Mouse (Mus musculus): ENCODE measurements at regions not wholly inside any gene's neighbourhood (a gene's known extent, or its start where the extent isn't known, plus 50 kb on each side); places are given as distances from the start of the nearest gene placed in this dataset.

DNA sequence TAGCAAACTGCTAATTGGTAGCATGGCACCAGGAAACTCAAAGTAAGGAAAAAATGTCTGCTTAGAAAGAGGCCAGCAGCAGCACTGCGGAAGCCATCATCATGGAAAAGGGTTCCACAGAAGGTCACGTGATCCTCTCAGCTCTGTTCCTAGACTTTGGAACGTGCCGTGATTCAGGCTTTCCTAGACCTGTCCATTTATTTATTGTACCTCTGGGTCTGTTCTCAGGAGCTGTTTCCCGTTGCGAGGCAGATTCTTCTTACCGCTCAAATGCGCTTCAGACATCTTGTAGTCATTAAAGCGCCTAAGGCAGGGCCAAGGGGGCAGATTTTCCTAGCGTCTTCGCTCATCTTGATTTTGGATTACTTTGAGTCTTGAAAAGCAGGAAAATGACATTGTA is 365.0 kb upstream of the Adgrl2 start:
- DNase-seq: no peak

DNA sequence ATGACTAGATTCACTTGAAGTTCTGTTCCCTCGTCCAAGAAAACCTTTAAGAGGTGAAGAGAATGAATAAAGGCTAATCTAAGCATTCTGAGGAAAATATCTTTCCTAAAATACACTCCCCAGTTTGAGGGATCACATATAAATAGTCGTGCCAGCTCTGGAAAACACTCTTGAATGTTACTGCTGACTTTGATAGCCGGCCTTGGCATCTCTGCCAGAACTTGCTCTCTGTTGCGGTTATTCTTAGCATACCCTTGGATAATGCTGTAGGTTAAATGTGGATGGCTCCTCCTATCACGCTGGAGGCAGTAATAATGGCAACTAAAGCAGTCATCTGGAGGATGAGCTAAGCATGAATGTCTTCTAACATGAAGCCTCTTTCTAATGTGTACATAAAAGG is 363.6 kb upstream of the Adgrl2 start:
- DNase-seq: no peak

DNA sequence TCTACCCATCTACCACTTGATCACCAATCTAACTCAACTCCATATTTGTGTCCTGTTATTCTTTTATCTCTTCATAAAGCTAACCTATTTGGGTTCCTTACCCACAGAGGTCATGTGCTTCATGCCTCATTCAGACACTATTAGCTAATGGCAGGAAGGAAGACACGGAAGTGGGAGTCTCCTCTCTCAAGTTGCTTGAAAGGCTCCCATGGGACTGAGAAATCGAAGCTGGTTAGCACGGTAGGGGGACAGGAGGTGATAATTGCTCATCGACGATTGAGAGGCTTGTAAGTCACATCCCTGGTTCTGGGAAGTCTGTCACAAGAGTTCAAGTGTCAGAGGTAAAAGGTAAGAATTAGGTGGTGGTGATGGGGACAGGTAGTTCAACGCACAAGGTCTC is 362.2 kb upstream of the Adgrl2 start:
- DNase-seq: no peak

DNA sequence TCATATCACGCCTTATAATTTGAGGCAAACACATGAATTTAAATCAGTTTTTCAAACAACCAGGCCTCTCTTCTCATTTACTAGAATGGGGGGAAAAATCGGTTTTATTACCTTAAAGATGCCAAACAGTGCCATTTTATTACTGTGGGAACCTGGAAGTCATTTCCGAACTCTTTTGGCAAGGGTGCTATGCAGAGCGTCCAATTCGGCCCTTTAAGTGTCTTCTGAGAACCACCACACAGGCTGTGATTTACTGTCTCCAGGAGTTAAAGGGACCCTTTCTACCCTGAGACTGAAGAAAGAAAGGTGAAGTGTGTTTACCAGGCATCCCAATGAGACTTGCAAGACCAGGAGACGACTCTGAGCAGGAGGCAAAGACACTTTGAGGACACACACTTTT is 359.4 kb upstream of the Adgrl2 start:
- no peak for DNase-seq

DNA sequence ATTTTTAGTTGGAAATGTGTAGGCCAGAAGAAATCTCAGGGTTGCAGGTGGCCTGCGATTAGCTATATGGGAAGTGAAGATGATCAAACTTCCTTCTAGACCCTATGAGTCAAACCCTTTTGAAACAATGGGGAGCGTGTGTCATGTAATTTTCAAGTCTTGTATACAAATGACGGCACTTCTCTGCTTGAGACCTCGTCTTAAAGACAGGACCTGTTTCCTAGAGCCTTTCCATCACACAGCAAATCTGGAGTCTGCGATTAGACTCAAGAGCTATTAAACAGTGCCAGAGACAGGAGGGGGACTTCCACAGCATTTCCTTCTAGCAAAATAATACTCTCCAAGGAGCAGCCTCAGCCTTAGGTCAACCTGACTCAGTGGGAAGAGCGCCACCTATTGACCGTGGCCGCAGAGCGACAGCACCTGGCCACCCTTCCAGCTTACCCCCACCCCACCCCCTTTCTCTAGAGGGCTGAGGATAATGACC is 358.9 kb upstream of the Adgrl2 start:
- DNase-seq: peak; percentile 44

DNA sequence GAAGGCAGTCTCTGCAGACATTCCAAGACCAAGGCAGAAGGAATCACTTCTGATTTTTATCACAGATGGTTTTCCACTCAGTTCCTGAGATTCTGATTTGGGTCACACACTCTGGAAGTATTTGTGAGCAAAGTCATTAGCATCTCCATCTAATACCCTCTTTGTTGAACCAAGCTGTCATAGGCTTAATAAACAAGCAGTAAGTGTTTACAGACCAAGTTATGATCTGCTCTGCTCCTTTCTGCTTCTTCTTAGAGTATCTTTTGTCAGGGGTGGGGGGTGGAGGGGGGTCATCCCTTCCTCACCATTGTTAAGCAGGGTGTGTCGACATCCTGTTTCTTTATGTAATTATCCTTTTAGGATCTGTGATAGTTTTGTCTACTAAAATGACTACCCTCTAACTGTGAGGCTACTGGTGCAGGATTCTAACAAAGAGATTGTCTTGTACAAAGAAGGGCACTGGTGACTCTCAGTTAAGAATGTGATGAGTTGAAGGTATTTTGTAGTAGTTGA is 358.2 kb upstream of the Adgrl2 start:
- DNase-seq: no peak

DNA sequence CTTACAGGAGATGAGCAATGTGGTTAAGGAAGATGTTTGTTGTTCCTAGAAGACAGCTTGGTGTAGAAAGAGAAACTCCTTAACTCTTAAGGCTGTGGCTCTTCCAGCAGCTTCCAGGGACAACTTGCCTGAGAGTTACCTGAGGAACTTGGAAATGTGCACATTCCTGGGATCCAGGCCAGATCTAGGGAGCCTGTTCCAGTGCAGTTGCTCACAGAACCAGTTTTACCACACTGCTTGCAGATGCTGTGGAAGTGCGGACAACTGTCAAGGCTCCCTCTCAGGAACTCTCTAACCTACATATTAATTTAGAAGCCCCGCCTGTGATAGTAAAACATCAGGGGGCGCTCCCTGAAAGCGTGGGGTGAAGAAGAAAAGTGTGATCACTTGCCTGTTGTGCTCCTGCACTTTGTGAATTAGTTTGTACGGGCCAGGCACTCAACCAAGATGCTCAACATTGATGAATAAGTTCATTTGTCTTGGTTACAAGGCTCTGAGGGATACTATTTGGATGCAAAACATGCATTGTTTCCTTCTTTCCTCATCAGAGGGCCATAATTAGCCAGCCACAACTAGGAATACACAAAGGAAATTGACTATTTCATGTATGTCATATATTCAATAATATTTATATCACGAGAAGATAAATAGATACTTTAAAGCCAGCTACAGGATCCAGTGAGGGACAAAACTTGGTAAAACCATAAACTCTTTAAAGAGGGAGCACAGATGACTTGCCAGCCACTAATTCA is 357.1 kb upstream of the Adgrl2 start:
- DNase-seq: no peak

DNA sequence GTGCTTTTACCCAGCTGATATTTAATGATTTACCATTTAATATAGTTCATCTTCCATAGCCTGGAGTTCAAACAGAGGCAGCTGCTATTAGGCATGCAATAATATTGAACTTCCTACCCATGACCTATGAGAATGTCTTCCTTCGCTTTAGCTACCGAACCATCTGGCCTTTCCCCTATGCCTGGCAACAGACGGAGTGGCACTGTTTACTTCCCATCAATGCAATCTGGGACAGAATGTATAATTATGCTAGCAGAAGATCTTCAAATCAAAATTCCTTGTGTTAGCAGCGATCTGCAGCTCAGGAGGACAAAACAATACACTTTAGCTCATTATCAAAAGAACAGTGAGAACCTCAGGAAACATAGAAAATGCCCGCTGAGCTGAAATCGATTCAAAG is 352.2 kb upstream of the Adgrl2 start:
- DNase-seq: no peak

DNA sequence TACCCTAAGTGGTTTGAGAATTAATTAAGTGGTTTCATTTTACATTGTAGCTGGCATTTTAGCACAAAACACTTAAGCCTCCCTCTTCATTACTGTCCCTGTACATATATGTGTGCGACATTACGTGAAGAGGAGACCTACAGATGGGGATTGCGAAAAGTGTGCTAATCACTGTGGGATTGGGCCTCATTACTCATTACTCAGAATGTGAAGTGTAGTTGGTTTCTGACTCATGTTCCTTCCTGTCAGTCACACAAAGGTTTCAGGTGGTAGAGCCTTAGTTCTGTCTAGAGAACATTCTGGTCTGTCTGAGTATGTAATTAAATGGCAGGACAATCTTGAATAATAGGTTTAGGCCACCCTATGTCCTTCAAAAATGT is 349.0 kb upstream of the Adgrl2 start:
- DNase-seq: no peak

DNA sequence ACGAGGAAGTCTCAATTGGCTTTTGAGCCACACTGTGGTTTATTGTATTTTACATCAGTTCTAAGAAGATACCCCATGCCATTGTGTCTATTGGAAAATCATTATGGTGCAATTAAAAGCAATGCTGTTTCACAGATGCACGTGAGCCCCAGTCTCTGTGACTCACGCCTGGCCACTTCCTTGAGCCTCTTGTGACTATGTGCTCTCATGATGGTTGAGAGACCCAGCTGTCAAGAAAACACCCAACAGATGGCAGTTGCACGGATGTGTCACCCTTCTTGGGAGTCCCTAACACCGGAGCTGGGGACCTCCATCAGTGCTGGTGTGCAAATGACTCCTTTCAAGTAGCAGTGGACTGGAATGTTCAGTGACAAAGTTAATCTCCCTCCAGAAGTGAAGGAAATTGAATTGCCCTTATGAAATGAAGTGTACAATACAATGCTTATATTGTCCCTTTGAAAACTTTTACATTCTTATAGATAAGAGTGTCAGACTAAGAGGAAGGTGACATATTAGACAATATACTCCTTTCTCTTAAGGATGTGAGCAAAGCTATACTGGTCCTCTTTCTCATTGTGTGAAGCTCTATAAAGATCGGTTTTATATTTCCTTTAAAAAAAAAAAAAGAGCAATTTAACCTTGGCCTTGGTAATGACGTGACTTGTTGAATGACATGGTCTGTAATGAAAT is 348.5 kb upstream of the Adgrl2 start:
- DNase-seq: no peak

DNA sequence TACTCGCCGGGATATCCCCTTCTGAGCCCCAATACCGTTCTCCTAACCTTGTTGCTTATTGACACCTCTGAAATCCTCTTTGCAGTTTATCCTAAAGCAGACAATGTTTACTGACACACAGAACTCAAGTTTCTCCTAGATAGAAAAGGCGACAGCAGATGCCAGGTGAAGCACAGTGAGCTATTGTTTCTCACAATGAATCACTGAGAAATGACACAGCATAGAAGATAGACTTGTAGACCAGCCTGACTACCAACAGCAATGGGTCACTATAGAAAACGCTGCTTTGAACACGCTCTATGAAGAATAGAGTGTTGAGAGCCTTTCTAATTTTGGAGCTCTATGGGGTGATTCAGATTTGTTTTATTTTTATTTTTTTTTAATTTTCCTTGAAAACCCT is 344.9 kb upstream of the Adgrl2 start:
- DNase-seq: no peak

DNA sequence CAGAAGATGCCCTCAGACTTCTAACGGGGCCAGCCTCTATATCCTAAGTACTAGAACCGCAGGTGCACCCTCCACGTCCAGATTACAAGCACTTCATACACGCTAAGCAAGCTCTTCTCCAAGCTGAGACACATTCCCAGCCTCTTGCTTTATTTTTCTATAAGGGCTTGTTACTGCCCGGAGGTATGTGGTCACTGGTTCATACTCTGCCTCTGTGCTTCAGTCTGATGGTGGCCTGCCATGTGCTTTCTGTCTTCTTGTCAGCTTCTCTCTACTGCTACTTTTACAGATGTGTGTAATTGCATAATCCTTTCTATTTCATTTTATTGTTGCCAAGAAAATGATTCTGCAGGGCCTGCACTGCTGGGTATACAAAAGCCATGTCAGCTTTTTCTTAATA is 343.3 kb upstream of the Adgrl2 start:
- no peak for DNase-seq

DNA sequence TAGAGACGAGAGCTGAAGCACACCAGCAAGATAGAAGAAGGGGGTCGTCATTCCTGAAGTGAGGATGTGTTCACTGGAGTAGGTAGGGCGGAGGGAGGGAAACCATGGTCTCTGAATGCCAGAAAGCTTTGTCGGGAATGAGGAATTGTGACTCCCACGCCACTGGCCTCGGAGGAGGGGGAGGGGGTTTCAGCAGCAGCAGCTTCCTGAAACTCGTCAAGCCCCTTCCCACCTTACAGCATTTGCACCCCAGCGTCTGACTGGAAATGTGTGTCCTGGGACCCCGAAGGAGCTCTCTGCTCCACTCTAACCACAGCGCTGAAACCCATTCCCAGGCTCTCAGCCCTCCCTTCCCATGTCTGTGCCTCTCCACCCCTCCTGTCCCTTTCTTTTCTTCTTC is 342.8 kb upstream of the Adgrl2 start:
- no peak for DNase-seq

DNA sequence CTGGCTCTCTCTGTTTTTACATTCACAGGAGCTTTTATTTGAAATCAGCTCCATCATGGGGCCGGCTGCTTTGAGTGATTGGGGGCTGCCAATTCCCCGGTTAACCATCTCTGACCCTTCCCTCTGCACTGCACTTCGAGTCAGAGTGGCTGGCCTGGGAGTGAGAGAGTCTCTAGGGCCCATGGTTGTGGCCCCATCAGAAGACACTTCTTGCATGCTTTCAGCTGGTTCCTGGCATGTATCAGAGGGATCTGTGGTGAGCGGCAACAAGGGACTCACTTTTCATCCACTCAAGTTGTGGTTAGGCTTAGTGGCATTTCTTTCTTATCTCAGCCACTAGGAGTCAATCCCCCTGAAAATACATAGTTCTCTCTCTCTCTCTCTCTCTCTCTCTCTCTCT is 341.8 kb upstream of the Adgrl2 start:
- DNase-seq: no peak

DNA sequence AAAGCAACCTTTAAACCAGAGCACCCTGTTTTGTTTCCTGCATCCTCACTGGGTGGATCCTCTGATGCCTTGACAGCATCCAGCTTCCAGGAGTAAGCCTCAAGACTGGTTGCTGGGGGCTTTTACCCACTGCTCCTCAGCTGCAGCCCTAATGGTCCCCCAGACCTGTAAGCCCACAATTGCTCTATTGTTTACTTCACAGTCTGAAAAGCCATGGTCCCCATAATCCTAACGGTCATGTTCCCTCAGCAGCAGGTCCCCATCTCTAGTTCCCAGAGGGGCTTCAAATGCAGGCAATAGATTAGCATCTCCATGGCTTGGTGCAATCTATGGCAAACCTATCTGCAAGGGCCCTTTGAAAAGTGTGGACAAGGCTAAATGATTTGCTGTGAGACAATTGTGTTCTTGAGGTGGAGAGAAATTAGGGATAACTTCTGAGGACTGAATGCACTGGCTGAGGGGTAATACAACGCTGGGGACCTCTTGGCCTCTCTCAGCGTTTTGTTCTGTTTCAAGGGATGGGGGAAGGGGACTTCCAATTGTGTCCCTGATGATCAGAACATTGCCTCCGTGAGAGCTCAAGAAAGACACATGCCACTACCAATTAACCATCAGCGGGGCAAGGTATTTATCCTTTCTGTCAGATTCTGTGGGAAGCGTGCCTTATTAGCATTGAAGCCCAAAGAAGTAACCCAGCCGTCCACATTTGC is 341.1 kb upstream of the Adgrl2 start:
- no peak for DNase-seq

DNA sequence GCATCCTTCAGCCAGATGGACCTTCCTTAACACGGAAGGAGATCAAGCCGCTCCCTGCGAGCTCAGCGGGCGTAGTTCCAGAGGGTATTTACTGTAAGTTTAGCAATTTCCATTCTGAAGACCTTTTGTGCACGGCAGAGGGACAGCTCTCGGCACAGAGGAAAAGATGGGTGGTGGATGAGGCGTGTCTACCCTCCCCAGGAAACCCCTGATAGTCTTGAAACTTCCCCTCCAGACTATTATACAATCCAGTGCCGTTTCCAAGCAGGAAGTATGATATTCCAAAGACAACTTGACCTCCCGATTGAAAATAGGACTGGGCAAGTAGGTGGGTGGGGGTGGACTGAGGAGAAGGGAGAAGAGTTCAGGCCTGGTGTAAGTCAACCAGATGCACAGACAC is 340.4 kb upstream of the Adgrl2 start:
- DNase-seq: no peak

DNA sequence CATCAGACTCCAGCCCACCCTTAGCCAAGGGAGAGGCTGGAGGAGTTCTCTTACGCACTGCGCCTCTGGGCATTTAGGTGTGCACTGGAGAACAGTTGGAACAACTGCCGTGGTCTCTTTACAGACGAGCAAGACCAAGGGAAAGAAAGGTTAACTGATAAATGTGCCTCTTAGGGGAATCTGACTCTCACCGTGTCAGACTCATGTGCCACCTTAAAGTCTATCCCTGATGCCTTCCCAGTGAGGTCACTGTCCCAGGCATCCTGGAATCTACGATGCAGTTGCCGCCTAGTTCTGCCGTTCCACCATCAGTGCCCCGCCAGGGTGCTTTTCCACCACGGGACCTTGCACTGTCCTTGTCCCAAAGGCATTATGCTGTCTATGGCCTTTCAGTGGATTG is 339.7 kb upstream of the Adgrl2 start:
- DNase-seq: no peak

DNA sequence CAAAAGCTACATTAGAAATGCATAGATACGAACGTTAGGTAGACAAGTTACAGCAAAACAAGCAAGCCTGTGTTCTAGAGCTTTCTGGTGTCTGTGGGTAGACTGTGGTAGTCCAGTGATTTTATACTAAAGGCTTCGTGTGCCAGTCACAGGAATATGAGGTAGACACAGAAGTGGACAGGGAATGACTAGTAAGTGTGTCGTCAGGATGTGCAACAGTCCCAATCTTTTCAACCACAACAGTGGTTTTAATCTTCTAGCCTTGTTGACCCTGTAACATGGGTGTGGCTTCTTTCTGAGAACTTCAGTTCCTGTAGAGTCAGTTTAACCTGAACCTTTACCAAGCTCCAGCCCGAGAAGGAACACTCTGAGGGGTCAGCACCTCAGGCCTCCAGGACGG is 339.3 kb upstream of the Adgrl2 start:
- DNase-seq: no peak

DNA sequence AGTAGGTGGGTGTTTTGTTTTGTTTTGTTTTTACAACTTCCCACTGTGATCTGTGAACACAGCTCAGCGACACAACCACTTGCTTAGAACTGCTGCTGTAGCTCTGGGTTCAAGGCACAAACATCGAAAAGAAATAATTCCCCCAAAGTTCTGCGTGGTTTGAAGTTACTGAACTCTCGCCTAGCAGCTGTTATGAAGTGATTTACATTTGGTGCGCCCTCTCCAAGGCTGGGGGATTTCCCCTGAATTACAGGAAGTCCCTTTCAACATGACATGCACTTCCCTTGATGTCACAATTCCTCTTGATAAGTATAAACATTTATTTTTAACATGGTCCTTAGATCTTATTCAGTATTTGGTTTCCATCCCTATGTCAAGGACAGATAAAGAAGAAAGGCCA is 336.3 kb upstream of the Adgrl2 start:
- no peak for DNase-seq

DNA sequence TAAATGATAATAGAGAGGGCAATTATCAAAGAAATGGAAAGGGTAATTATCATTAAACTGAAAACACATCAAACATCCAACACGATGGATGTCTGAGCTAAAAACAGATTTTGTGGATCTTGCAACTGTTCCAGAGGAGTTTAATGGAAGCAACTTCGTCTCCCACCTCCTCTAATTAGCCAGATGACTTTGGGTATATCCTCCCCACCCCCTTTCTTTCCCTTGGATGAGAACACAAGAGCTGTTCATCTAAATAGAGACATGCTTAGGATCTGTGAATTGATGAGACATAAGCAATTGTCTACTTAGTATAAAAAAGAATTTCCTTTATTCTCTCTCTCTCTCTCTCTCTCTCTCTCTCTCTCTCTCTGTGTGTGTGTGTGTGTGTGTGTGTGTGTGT is 333.7 kb upstream of the Adgrl2 start:
- DNase-seq: no peak

DNA sequence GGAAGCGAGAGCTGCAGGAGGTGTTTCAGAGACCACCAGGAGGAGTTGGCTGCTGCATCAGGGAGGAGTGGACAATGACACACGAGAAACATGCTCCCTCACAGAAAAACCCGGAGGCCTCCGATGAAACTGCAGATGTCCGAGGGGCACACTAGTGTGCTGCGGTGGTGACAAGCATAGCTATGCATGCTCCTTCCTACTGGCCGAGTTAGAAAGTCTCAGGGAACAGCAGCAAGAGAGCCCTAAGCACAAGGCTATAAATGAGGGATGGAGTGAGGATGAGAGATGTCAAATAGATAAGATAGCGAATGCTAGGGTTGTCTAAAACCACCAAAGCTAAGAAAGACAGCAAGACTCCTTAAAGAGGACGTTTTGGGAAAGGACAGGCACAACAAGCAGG is 328.4 kb upstream of the Adgrl2 start:
- DNase-seq: no peak

DNA sequence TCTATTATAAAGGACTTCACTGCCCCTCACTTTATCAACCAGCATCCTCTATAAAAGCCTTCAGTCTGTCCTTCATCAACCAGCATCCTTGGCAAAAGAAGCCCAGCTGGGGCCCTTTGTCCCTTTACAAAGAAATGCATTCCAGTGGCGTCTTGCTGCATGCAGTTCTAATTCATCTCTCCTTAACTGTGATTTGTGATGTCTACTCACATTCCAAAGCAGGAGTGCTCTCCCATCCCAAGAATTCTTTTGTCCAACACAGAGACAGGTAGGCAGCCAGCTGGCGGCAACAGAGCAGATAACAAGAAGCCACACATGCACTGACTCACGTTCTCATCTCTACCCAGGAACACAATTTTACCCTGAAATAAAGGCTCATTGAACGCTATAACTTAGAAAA is 323.9 kb upstream of the Adgrl2 start:
- DNase-seq: no peak

DNA sequence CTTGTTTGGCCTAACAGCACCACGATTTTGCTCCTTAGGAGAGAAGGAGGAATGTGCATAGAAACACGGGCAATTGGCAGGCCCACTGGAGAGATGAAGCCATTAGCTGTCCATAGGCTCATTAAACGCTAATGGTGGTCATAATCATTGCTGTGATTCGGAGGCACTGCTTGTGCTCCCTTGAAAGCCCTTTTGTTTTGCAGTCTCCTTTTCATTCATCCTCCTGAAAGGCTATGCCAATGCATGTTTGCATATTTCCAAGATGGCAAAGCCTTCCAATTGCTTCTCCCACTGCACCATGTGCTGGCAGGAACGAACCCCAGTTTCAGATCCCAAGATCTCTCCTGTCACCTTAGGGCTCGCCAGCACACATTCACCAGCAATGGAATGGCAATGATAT is 322.9 kb upstream of the Adgrl2 start:
- no peak for DNase-seq

DNA sequence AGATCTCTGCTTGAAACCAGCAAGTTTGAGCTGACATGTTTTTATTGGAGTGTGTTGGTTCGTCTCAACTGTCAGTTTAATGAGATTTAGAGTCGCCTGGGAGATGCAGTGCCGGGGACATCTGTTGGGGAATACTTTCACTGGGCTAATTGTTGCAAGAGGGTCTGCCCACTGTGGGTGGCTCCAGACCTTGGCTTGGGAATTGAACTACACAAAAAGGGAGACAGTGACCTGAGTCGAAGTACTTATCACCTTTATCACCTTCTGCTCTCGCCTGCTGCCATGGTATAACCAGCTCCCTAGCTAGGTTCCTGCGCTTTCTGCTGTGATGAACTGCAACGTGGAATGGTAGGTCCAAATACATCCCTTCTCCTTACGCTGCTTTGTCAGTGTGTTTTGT is 321.2 kb upstream of the Adgrl2 start:
- DNase-seq: no peak
